Mouse (Mus musculus) frontal cortex, postnatal 14 days (tissue): ENCODE results near the gene Col12a1.

Experiments used
- DNase-seq, 2 experiments: peaks; one replicate each; pipeline ENCODE4 v3.0.0; 2022; ENCODE audit warnings: low spot score in 2 of 2

Gene Col12a1

DNA sequence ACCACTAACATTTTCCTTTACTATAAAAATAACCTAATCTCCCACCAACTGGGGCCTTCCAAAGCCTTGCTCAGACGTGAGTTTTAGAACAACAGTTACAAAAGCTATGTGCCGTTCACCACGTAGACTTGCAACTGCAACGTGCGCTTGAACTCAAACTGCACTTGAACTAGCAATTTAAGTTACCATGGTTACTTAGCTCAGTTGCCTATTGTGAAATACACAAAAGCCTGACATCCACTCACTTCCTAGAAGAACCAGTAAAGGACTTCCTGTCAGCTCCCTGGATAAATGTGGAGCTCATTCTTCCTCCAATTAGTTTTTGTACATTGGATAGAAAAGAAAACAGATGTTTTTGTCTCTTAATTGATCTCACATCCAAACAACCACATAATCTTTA, 112.9 kb downstream of the Col12a1 start:
- no peak for DNase-seq

- no peak for DNase-seq
Observed at GRCm38 (mm10) chr9:79604546-79604945, 114.1 kb downstream of the Col12a1 start.

- DNase-seq, result no peak
Observed at GRCm38 (mm10) chr9:79603448-79603847, 115.2 kb downstream of the Col12a1 start.

DNA sequence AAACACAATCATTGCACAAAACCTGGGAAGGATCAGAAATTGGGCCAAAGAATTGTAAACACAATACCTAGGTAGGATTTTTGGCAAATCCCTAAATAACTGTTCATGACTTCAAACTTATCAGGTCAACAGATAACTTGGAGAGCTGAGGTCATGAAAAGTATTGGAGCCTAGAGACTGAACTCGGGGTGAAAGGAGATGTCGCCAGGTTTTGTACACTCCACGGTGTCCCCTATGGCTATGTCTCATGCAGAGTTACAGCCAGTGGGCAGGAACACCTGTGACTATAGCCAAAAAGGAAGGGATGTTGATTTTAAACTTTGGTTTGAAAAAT, 118.4 kb downstream of the Col12a1 start:
- DNase-seq, result no peak

DNA sequence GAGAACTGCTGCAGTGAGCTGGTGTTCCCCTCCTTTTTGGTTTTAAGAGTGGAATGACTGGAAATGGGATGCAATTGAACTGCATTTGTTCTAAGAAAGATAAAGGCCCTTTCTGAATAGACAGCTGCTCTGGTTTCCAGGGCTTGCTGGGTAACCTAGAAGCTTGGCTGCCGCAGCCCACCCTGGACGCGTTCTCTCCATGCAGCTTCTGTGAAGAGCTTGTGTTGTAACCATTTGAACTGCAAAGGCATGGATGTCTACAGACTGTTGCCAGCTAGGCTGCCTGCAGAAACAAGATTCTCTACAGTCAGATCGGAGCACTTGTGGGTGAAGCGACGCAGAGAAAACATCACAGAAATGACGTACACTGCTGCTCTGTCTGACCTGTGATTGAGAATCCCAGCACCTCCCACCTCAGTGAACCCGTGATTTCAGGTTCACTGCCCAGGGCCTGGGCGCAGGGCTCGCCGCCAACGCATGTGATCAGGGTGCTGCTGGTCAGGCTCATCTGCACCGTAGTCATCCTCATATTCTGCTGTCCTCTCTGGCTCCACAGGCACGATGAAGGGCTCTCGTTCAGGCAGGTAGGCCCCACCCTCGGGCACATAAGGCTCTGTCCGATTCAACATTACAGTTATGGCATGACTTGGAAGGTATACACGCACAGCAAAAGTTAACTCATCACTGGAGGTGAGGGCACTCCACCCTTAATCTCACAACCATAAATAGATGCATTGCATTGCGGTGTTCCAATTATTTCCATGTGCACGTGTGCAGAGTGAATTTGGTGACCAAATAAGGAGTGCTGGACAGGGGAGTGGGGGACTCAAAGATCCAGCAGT, 119.0 kb downstream of the Col12a1 start:
- DNase-seq, result no peak

- no peak for DNase-seq
Observed at GRCm38 (mm10) chr9:79598578-79598977, 120.1 kb downstream of the Col12a1 start.

- DNase-seq, result no peak
Observed at GRCm38 (mm10) chr9:79586415-79587195, 132.0 kb downstream of the Col12a1 start.

- DNase-seq, result no peak
Observed at GRCm38 (mm10) chr9:79566838-79567237, 151.8 kb downstream of the Col12a1 start.

GRCm38 (mm10) chr9:79553297-79553696, 165.3 kb downstream of the Col12a1 start:
- peak; percentile 5 to 6 for DNase-seq
